Comparison of ENCODE assay signal across 8 mouse cellular contexts in the genomic region with DNA sequence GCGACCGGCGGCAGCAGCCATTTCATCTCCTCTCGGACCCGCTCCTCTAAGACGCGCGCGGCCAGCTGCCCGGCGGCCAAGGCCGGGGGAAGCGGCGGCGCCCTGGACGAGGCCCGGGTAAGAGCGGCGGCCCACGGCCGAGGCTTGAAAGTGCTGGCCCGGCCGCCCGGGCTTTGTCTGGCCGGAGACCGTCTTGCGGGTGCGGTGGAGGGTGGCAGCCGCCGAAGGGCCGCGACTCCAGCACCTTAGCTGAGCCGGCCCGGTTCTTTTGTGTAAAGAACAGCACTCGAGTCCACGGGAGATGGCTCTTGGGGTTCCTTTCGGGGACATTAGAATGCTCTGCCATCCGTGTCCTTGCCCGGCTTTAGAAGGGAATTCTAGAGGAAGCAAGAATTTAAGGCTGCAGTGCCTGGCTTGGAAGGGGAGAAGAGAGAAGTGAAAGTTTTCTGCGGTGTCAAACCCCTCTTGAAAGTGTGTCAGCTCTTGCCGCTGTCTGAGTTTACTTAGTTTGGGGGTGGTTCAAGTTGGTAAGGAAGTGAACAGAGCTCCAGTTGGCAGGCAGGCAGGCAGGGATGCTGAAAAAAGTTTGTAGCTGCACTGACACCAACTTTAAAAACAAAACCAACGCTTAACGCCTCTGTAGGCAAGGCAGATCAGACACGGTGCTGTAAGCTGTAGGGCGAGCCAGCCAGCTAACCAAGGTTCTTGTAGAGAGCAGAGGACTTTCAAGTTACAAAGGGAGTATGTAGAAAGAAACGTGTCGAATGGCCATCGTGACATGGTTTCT. TPM values are rescaled to one million over a fixed set of nuclear protein-coding genes. Genes with fewer than 3 reads are reported as not detected.
DNase-seq lines count a peak whose midpoint lies in the region; ATAC-seq lines count a peak whose summit lies in the region.

No protein-coding gene starts in this region.

- no peaks in the 10 kb centered on the region for H3K36me3 ChIP-seq in embryonic facial prominence, embryonic 12.5 days
- H3K36me3 ChIP-seq in limb, embryonic 13.5 days, result no peaks in the 10 kb centered on the region
- H3K36me3 ChIP-seq in midbrain, embryonic 15.5 days (replicated peaks), result no peaks in the 10 kb centered on the region

- no peaks in the 10 kb centered on the region for H3K9me3 ChIP-seq in embryonic facial prominence, embryonic 12.5 days
- no peaks in the 10 kb centered on the region for H3K9me3 ChIP-seq in limb, embryonic 13.5 days
- no peaks in the 10 kb centered on the region for H3K9me3 ChIP-seq in midbrain, embryonic 15.5 days

- ATAC-seq in embryonic facial prominence, embryonic 12.5 days (ENCODE audit: insufficient number of reproducible peaks, insufficient read depth, low FRiP score, low TSS enrichment), result no peak
- peak; percentile 37 for ATAC-seq in limb, embryonic 13.5 days (ENCODE audit: low FRiP score, low read depth)
- ATAC-seq in midbrain, embryonic 15.5 days (replicated peaks), result peak; percentile 75

- H3K4me1 ChIP-seq in embryonic facial prominence, embryonic 12.5 days, result peaks cover 7% of the 10 kb centered on the region
- peaks cover 11% of the 10 kb centered on the region for H3K4me1 ChIP-seq in limb, embryonic 13.5 days
- peaks cover 16% of the 10 kb centered on the region for H3K4me1 ChIP-seq in midbrain, embryonic 15.5 days

- peak overlapping the region; percentile 80 for H3K4me3 ChIP-seq in embryonic facial prominence, embryonic 12.5 days
- H3K4me3 ChIP-seq in limb, embryonic 13.5 days, result peak overlapping the region; percentile 84
- H3K4me3 ChIP-seq in midbrain, embryonic 15.5 days, result peak overlapping the region; percentile 58

- DNase-seq in layer of hippocampus, adult 11-12 months (ENCODE audit: low spot score), result peak; percentile 47
- no peak for DNase-seq in layer of hippocampus, adult 9-10 months (ENCODE audit: low spot score)
- peak; percentile 78 for DNase-seq in heart, adult 18-20 months
- DNase-seq in kidney, adult 18-20 months, result peak; percentile 80
- peak; percentile 70 to 85 for DNase-seq in spleen, postnatal 10 days (ENCODE audit: low spot score in 2 of 2)

- H3K27me3 ChIP-seq in embryonic facial prominence, embryonic 12.5 days, result no peaks in the 10 kb centered on the region
- H3K27me3 ChIP-seq in limb, embryonic 13.5 days, result no peaks in the 10 kb centered on the region
- no peaks in the 10 kb centered on the region for H3K27me3 ChIP-seq in midbrain, embryonic 15.5 days (replicated peaks)

- H3K27ac ChIP-seq in embryonic facial prominence, embryonic 12.5 days, result peak overlapping the region; percentile 99
- peak overlapping the region; percentile 97 for H3K27ac ChIP-seq in limb, embryonic 13.5 days
- peak overlapping the region; percentile 99 for H3K27ac ChIP-seq in midbrain, embryonic 15.5 days

- under 1% methylated on average over 48 of the region's 48 CpGs for WGBS in embryonic facial prominence, embryonic 12.5 days
- under 1% methylated on average over 43 of the region's 48 CpGs for WGBS in limb, embryonic 13.5 days
- WGBS in midbrain, embryonic 15.5 days, result under 1% methylated on average over 38 of the region's 48 CpGs

- H3K4me2 ChIP-seq in embryonic facial prominence, embryonic 12.5 days (replicated peaks), result peak overlapping the region; percentile 60
- peak overlapping the region; percentile 71 for H3K4me2 ChIP-seq in limb, embryonic 13.5 days (replicated peaks)
- peak overlapping the region; percentile 78 for H3K4me2 ChIP-seq in midbrain, embryonic 15.5 days

- peak overlapping the region; percentile 99 for H3K9ac ChIP-seq in embryonic facial prominence, embryonic 12.5 days
- H3K9ac ChIP-seq in limb, embryonic 13.5 days, result peak overlapping the region; percentile 99
- H3K9ac ChIP-seq in midbrain, embryonic 15.5 days, result peak overlapping the region; percentile 97

RNA-seq across cellular contexts. Expression of gene Atad2b, which starts 0.8 kb away (rescaled TPM):
- 22.3 and 23.0 TPM in 2 replicates for polyA plus RNA-seq in embryonic facial prominence, embryonic 12.5 days (2016; fragmentation: Nextera tagmentation; extraction: Ambion mirVana)
- 10 to 100 TPM; 11.6 to 12.4 TPM for total RNA-seq in heart, adult 18-20 months (2021)
- polyA plus RNA-seq in limb, embryonic 13.5 days (2015; fragmentation: Nextera tagmentation; extraction: Ambion mirVana), result 11.3 and 11.8 TPM in 2 replicates
- polyA plus RNA-seq in midbrain, embryonic 15.5 days (2015; fragmentation: Nextera tagmentation; extraction: Ambion mirVana), result 11.2 and 11.3 TPM in 2 replicates

RNA-seq across cellular contexts. Expression of gene Ubxn2a, which starts 10.5 kb away (rescaled TPM):
- 27.3 and 28.1 TPM in 2 replicates for polyA plus RNA-seq in embryonic facial prominence, embryonic 12.5 days (2016; fragmentation: Nextera tagmentation; extraction: Ambion mirVana)
- 10 to 100 TPM; 69.0 to 76.7 TPM for total RNA-seq in heart, adult 18-20 months (2021)
- polyA plus RNA-seq in limb, embryonic 13.5 days (2015; fragmentation: Nextera tagmentation; extraction: Ambion mirVana), result 25.4 and 25.8 TPM in 2 replicates
- 40.4 and 41.7 TPM in 2 replicates for polyA plus RNA-seq in midbrain, embryonic 15.5 days (2015; fragmentation: Nextera tagmentation; extraction: Ambion mirVana)

RNA-seq across cellular contexts. Expression of gene Mfsd2b, which starts 43.8 kb away (rescaled TPM):
- 2.9 and 4.2 TPM in 2 replicates for polyA plus RNA-seq in embryonic facial prominence, embryonic 12.5 days (2016; fragmentation: Nextera tagmentation; extraction: Ambion mirVana)
- total RNA-seq in heart, adult 18-20 months (2021), result under 1 TPM; 0.52 to 0.93 TPM
- polyA plus RNA-seq in limb, embryonic 13.5 days (2015; fragmentation: Nextera tagmentation; extraction: Ambion mirVana), result 1.6 and 2.3 TPM in 2 replicates
- 2.6 TPM in 2 replicates for polyA plus RNA-seq in midbrain, embryonic 15.5 days (2015; fragmentation: Nextera tagmentation; extraction: Ambion mirVana)
